Mouse (Mus musculus) bone marrow macrophage, adult 2 months (primary cell): Measurements from ENCODE around the gene Car7.

Experiments
- CTCF ChIP-seq: IDR thresholded peaks from 2 replicates; pipeline ENCODE4 v1.5.1; 2012; ENCODE audit warnings: low read depth, mild to moderate bottlenecking, low read length, moderate library complexity
- POLR2A ChIP-seq: IDR thresholded peaks from 2 replicates; pipeline ENCODE4 v1.6.1; 2012; ENCODE audit warnings: mild to moderate bottlenecking, low read depth, low read length, borderline replicate concordance

GRCm38 (mm10) chr8:104543440-104544045, 9.1 kb downstream of the Car7 start:
- no peak for TF ChIP-seq CTCF
- TF ChIP-seq POLR2A: no peak
